Mouse (Mus musculus): ENCODE data around the gene Map7d3.

Map7d3 gene

GRCm38 (mm10) chrX:56821765-56822603, at the start of gene Map7d3:
Gene Map7d3, minus strand, starts transcription at chrX:56822326.
- no peak for DNase-seq (ENCODE audit: low read depth in 1 of 2, low spot score in 2 of 2)

- DNase-seq (ENCODE audit: low read depth in 1 of 2, low spot score in 2 of 2), result no peak
Measured at GRCm38 (mm10) chrX:56869863-56870262, 47.7 kb upstream of the Map7d3 start, which contains the start of gene Adgrg4. Gene Adgrg4, plus strand, starts transcription at chrX:56870163.

GRCm38 (mm10) chrX:56841255-56841654, 19.1 kb upstream of the Map7d3 start:
- DNase-seq (ENCODE audit: low read depth in 1 of 2, low spot score in 2 of 2), result no peak

GRCm38 (mm10) chrX:56839369-56839768, 17.2 kb upstream of the Map7d3 start:
- no peak for DNase-seq (ENCODE audit: low read depth in 1 of 2, low spot score in 2 of 2)

- DNase-seq (ENCODE audit: low read depth in 1 of 2, low spot score in 2 of 2), result no peak
Measured at GRCm38 (mm10) chrX:56835842-56836241, 13.7 kb upstream of the Map7d3 start.

GRCm38 (mm10) chrX:56827492-56827891, 5.4 kb upstream of the Map7d3 start:
- DNase-seq (ENCODE audit: low read depth in 1 of 2, low spot score in 2 of 2), result no peak

- DNase-seq (ENCODE audit: low read depth in 1 of 2, low spot score in 2 of 2), result no peak
Measured at GRCm38 (mm10) chrX:56791268-56791667, 30.9 kb downstream of the Map7d3 start.

- no peak for DNase-seq (ENCODE audit: low read depth in 1 of 2, low spot score in 2 of 2)
Measured at GRCm38 (mm10) chrX:56790591-56790990, 31.5 kb downstream of the Map7d3 start.

- no peak for DNase-seq (ENCODE audit: low read depth in 1 of 2, low spot score in 2 of 2)
Measured at GRCm38 (mm10) chrX:56787486-56787885, 34.6 kb downstream of the Map7d3 start.

- no peak for DNase-seq (ENCODE audit: low read depth in 1 of 2, low spot score in 2 of 2)
Measured at GRCm38 (mm10) chrX:56786281-56787061, 35.7 kb downstream of the Map7d3 start.

GRCm38 (mm10) chrX:56773329-56773728, 48.8 kb downstream of the Map7d3 start:
- no peak for DNase-seq (ENCODE audit: low read depth in 1 of 2, low spot score in 2 of 2)

GRCm38 (mm10) chrX:56771751-56772150, 50.4 kb downstream of the Map7d3 start:
- no peak for DNase-seq (ENCODE audit: low read depth in 1 of 2, low spot score in 2 of 2)

- no peak for DNase-seq (ENCODE audit: low read depth in 1 of 2, low spot score in 2 of 2)
Measured at GRCm38 (mm10) chrX:56769838-56770237, 52.3 kb downstream of the Map7d3 start.

GRCm38 (mm10) chrX:56760257-56760760, 61.8 kb downstream of the Map7d3 start:
- DNase-seq (ENCODE audit: low read depth in 1 of 2, low spot score in 2 of 2), result no peak

GRCm38 (mm10) chrX:56756352-56756751, 65.8 kb downstream of the Map7d3 start:
- DNase-seq (ENCODE audit: low read depth in 1 of 2, low spot score in 2 of 2), result no peak

GRCm38 (mm10) chrX:56755646-56756045, 66.5 kb downstream of the Map7d3 start:
- no peak for DNase-seq (ENCODE audit: low read depth in 1 of 2, low spot score in 2 of 2)

GRCm38 (mm10) chrX:56753317-56754289, 68.5 kb downstream of the Map7d3 start:
- DNase-seq (ENCODE audit: low read depth in 1 of 2, low spot score in 2 of 2), result no peak

- DNase-seq (ENCODE audit: low read depth in 1 of 2, low spot score in 2 of 2), result no peak
Measured at GRCm38 (mm10) chrX:56752144-56752543, 70.0 kb downstream of the Map7d3 start.

GRCm38 (mm10) chrX:56751536-56751935, 70.6 kb downstream of the Map7d3 start:
- DNase-seq (ENCODE audit: low read depth in 1 of 2, low spot score in 2 of 2), result no peak
